In the genomic region with DNA sequence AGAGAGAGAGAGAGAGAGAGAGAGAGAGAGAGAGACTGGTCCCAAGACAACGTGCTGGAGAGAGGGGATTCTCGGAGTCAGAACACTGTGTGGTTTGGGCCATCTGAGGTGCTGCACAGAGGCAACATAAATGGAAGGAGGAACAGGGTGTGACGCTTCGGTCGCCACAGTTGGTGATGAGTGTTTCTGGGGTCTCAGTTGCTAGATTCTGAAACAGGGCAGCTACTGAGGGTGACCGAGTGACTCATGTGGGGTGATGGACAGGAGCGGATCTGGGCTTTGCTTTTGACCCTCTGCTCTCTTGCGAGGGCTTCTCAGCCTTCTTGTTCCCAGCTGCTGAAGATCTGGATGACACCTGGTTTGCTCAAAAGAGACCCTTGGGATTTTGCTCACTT, we compare ENCODE assay signal across 11 mouse cellular contexts. TPM values are rescaled to one million over a fixed set of nuclear protein-coding genes. Genes with fewer than 3 reads are reported as not detected.
DNase-seq lines count a peak whose midpoint lies in the region; ATAC-seq and TF ChIP-seq lines count a peak whose summit lies in the region.
"Had no signal": no experiment of that assay in that cellular context is flagged by ENCODE, and none has a peak within 500 bp of the region (broad histone marks: within the 10 kb centered on the region; RNA-seq: fewer than 3 reads in every experiment).

No protein-coding gene starts in this region.

- no peak overlapping the region for H3K27ac ChIP-seq in forebrain, embryonic 10.5 days
- H3K27ac ChIP-seq in forebrain, embryonic 11.5 days (ENCODE audit: low read depth, low read length), result no peak overlapping the region
- no peak overlapping the region for H3K27ac ChIP-seq in forebrain, embryonic 13.5 days
- H3K27ac ChIP-seq in limb, embryonic 14.5 days (replicated peaks; ENCODE audit: low read depth, low read length), result no peak overlapping the region

- ATAC-seq in forebrain, embryonic 11.5 days (replicated peaks; ENCODE audit: low FRiP score), result no peak
- ATAC-seq in forebrain, embryonic 13.5 days, result no peak
- ATAC-seq in limb, embryonic 14.5 days (ENCODE audit: low FRiP score, low read depth), result no peak

- H3K27me3 ChIP-seq in forebrain, embryonic 10.5 days (ENCODE audit: poor library complexity, severe bottlenecking), result peaks cover 52% of the 10 kb centered on the region
- H3K27me3 ChIP-seq in forebrain, embryonic 11.5 days (ENCODE audit: control insufficient read depth, insufficient read depth, low read length), result peaks cover 12% of the 10 kb centered on the region
- peaks cover 40% of the 10 kb centered on the region for H3K27me3 ChIP-seq in E14TG2a.4 (ENCODE audit: insufficient read depth, low read length)
- peaks cover 35% of the 10 kb centered on the region for H3K27me3 ChIP-seq in forebrain, embryonic 13.5 days
- peaks cover 27% of the 10 kb centered on the region; the same call in 1 of the 2 replicates for H3K27me3 ChIP-seq in limb, embryonic 14.5 days (ENCODE audit: control insufficient read depth, insufficient read depth, low read length)

- no peak overlapping the region for H3K4me2 ChIP-seq in forebrain, embryonic 11.5 days (ENCODE audit: low read depth, low read length, severe bottlenecking)
- H3K4me2 ChIP-seq in forebrain, embryonic 13.5 days, result peak overlapping the region; percentile 89
- H3K4me2 ChIP-seq in limb, embryonic 14.5 days (replicated peaks; ENCODE audit: low read depth, low read length, severe bottlenecking), result 0 out of 2 replicates have a peak overlapping the region, but pooled peaks have one; percentile 5

- no peak overlapping the region for H3K9ac ChIP-seq in forebrain, embryonic 11.5 days (ENCODE audit: low read length)
- H3K9ac ChIP-seq in forebrain, embryonic 13.5 days, result no peak overlapping the region
- no peak overlapping the region for H3K9ac ChIP-seq in limb, embryonic 14.5 days (ENCODE audit: low read depth, low read length, severe bottlenecking)

- TF ChIP-seq POLR2A in limb, embryonic 14.5 days (IDR thresholded peaks at IDR 0.05; ENCODE audit: borderline replicate concordance, extremely low read depth, insufficient read depth, insufficient read length), result no peak

- WGBS in forebrain, embryonic 10.5 days, result 1% methylated on average over 8 of the region's 8 CpGs
- 3% methylated on average over 8 of the region's 8 CpGs for WGBS in forebrain, embryonic 11.5 days
- WGBS in forebrain, embryonic 13.5 days, result under 1% methylated on average over 7 of the region's 8 CpGs
- 1% methylated on average over 8 of the region's 8 CpGs for WGBS in limb, embryonic 14.5 days

- peaks cover 25% of the 10 kb centered on the region for H3K4me1 ChIP-seq in forebrain, embryonic 10.5 days
- H3K4me1 ChIP-seq in forebrain, embryonic 11.5 days (replicated peaks; ENCODE audit: control insufficient read depth, insufficient read depth, low read length), result no peaks in the 10 kb centered on the region; the same call in 1 of the 2 replicates
- peaks cover 14% of the 10 kb centered on the region for H3K4me1 ChIP-seq in E14TG2a.4 (replicated peaks; ENCODE audit: low read depth, low read length)
- H3K4me1 ChIP-seq in forebrain, embryonic 13.5 days, result peaks cover 10% of the 10 kb centered on the region
- 0 out of 2 replicates have a peak, but pooled peaks cover 5% of the 10 kb centered on the region for H3K4me1 ChIP-seq in limb, embryonic 14.5 days (ENCODE audit: control insufficient read depth, insufficient read depth, low read length)

- H3K4me3 ChIP-seq in forebrain, embryonic 10.5 days, result peak overlapping the region; percentile 66
- H3K4me3 ChIP-seq in forebrain, embryonic 11.5 days (ENCODE audit: low read depth, low read length), result no peak overlapping the region
- peak overlapping the region; percentile 51; the same call in 1 of the 2 replicates for H3K4me3 ChIP-seq in E14TG2a.4 (replicated peaks; ENCODE audit: low read length)
- H3K4me3 ChIP-seq in forebrain, embryonic 13.5 days, result no peak overlapping the region
- no peak overlapping the region for H3K4me3 ChIP-seq in limb, embryonic 14.5 days (replicated peaks; ENCODE audit: low read length)

- no peak for TF ChIP-seq CTCF in E14TG2a.4 (conservative IDR thresholded peaks at IDR 0.05; ENCODE audit: low read length)

- DNase-seq in forebrain, embryonic 10.5 days (ENCODE audit: extremely low spot score, low spot score), result no peak
- DNase-seq in forebrain, embryonic 11.5 days (ENCODE audit: low spot score), result no peak
- no peak for DNase-seq in limb, embryonic 14.5 days (ENCODE audit: low spot score)
- DNase-seq in Muller cell, postnatal 12 days (ENCODE audit: inconsistent ontology term), result no peak
- no peak for DNase-seq in thymus, postnatal 0 days (ENCODE audit: low spot score)
- no peak for DNase-seq in layer of hippocampus, adult 8-10 months (ENCODE audit: low spot score in 2 of 2)
- DNase-seq: adrenal gland, postnatal 25 days; kidney, adult 2 months; lung, postnatal 10 days had no signal

- H3K36me3 ChIP-seq in forebrain, embryonic 10.5 days (replicated peaks), result no peaks in the 10 kb centered on the region
- no peaks in the 10 kb centered on the region for H3K36me3 ChIP-seq in forebrain, embryonic 11.5 days (ENCODE audit: control insufficient read depth, insufficient read depth, low read length)
- no peaks in the 10 kb centered on the region for H3K36me3 ChIP-seq in E14TG2a.4 (ENCODE audit: insufficient read depth, low read length)
- H3K36me3 ChIP-seq in forebrain, embryonic 13.5 days (ENCODE audit: poor library complexity, severe bottlenecking), result no peaks in the 10 kb centered on the region
- no peaks in the 10 kb centered on the region for H3K36me3 ChIP-seq in limb, embryonic 14.5 days (ENCODE audit: control insufficient read depth, insufficient read depth, low read length)

- no peaks in the 10 kb centered on the region for H3K9me3 ChIP-seq in forebrain, embryonic 10.5 days
- no peaks in the 10 kb centered on the region for H3K9me3 ChIP-seq in forebrain, embryonic 11.5 days (ENCODE audit: control insufficient read depth, low read length)
- peaks cover 28% of the 10 kb centered on the region for H3K9me3 ChIP-seq in E14TG2a.4 (ENCODE audit: low read length)
- H3K9me3 ChIP-seq in forebrain, embryonic 13.5 days (replicated peaks), result no peaks in the 10 kb centered on the region
- no peaks in the 10 kb centered on the region for H3K9me3 ChIP-seq in limb, embryonic 14.5 days (ENCODE audit: control insufficient read depth, low read length)

RNA-seq across cellular contexts. Expression of a gene that starts 1.2 kb away (rescaled TPM):
- 20.0 and 21.3 TPM in 2 replicates for polyA plus RNA-seq in forebrain, embryonic 10.5 days (2016; fragmentation: Nextera tagmentation; extraction: Ambion mirVana)
- 30.2 and 34.4 TPM in 2 replicates for polyA plus RNA-seq in forebrain, embryonic 11.5 days (2014; fragmentation: Nextera tagmentation; extraction: Ambion mirVana)
- 24.6 and 26.7 TPM in 2 replicates for polyA plus RNA-seq in forebrain, embryonic 13.5 days (2015; fragmentation: Nextera tagmentation; extraction: Ambion mirVana)
- 44.9 and 49.5 TPM in 2 replicates for polyA plus RNA-seq in limb, embryonic 14.5 days (2012; rRNA removed)
- polyA plus RNA-seq in limb, embryonic 14.5 days (2014; fragmentation: Nextera tagmentation; extraction: Ambion mirVana), result 38.3 and 43.2 TPM in 2 replicates
- polyA plus RNA-seq in thymus, postnatal 0 days (2015; fragmentation: Nextera tagmentation; extraction: Ambion mirVana), result 4.9 and 6.0 TPM in 2 replicates
- 10 to 100 TPM; 83.0 to 91.4 (median 88.6) TPM for total RNA-seq in layer of hippocampus, adult 8-10 months (2022)

Comparison
In these comparisons a context has a peak if more than half of its experiments do, and no peak if none do; other contexts are left out.
1. H3K4me3 ChIP-seq: peak in forebrain, embryonic 10.5 days (single experiment) and E14TG2a.4 (single experiment); none in forebrain, embryonic 11.5 days (single experiment), forebrain, embryonic 13.5 days (single experiment) and limb, embryonic 14.5 days (single experiment).